Mouse (Mus musculus) brown adipose tissue, adult 24 weeks (tissue): ENCODE data around the gene Itch. TPM values are rescaled to one million over a fixed set of nuclear protein-coding genes. Genes with fewer than 3 reads are reported as not detected.
A peak's percentile ranks its signal among the peaks of the same experiment; 100 is the strongest.

Experiments used
- H3K27ac ChIP-seq: fragments of 200-500 bp; replicated peaks from 2 replicates; pipeline ENCODE4 v1.5.1; 2012; ENCODE audit warnings: low read depth, mild to moderate bottlenecking, low read length
- H3K4me1 ChIP-seq: fragments of 200-500 bp; 2 replicates; pipeline ENCODE4 v1.6.1; 2012; ENCODE audit warnings: low read length, mixed read lengths; ENCODE audit not compliant: control insufficient read depth, insufficient read depth, insufficient read length
- H3K4me3 ChIP-seq: fragments of 200-500 bp; 2 replicates; pipeline ENCODE4 v1.5.1; 2012; ENCODE audit warnings: low read depth, mild to moderate bottlenecking, low read length, moderate library complexity; ENCODE audit not compliant: insufficient read depth
- polyA plus RNA-seq: library from polyadenylated mRNA; stranded (reverse); fragments of >200 nt; gene quantifications from 2 replicates; pipeline ENCODE4 v1.2.4, GENCODE M21; 2012; ENCODE audit not compliant: missing spikeins, insufficient read depth, insufficient read length

Gene Itch
- polyA plus RNA-seq, 1 experiment, result 18.6 TPM

- peak overlapping the region; percentile 75 for H3K27ac ChIP-seq
- peaks cover 16% of the 10 kb centered on the region for H3K4me1 ChIP-seq
- no peak overlapping the region for H3K4me3 ChIP-seq
These were observed 109.1 kb downstream of the Itch start for GRCm38 (mm10) chr2:155242296-155242855.

- peaks cover 5% of the 10 kb centered on the region for H3K4me1 ChIP-seq
- no peak overlapping the region for H3K27ac ChIP-seq
- H3K4me3 ChIP-seq, result no peak overlapping the region
These were observed 112.9 kb downstream of the Itch start for GRCm38 (mm10) chr2:155246231-155246630.

- Histone ChIP-seq H3K4me1 (no peaks in the 10 kb centered on the region), H3K27ac (no peak overlapping the region), H3K4me3 (no peak overlapping the region)
These were observed 114.9 kb downstream of the Itch start for GRCm38 (mm10) chr2:155248206-155248605.

- Histone ChIP-seq H3K4me3 (no peak overlapping the region), H3K27ac (no peak overlapping the region)
These were observed 115.4 kb downstream of the Itch start for GRCm38 (mm10) chr2:155248718-155249117.

DNA sequence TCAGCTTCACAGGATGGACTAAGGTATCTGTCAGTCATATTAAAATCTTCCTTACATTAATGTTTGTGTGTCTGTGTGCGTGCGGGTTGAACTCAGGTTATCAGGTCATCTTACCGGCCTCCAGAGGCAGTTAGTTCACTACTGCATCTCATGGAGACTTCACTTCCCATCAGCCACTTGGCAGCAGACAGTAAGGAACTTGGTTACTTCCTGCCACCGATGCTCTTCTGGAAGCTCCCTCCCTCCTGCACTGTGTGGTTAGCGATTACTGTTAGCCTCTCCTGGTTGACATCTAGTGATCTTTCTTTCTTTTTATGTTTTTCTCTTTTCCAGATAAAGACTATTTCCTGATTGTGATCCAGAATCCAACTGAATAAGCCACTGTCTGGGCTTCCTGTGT is 116.3 kb downstream of the Itch start:
- no peak overlapping the region for H3K27ac ChIP-seq
- H3K4me1 ChIP-seq, result no peaks in the 10 kb centered on the region
- no peak overlapping the region for H3K4me3 ChIP-seq

More at GRCm38 (mm10) chr2:155248718-155249117, 115.4 kb downstream of the Itch start:
- no peaks in the 10 kb centered on the region for H3K4me1 ChIP-seq

DNA sequence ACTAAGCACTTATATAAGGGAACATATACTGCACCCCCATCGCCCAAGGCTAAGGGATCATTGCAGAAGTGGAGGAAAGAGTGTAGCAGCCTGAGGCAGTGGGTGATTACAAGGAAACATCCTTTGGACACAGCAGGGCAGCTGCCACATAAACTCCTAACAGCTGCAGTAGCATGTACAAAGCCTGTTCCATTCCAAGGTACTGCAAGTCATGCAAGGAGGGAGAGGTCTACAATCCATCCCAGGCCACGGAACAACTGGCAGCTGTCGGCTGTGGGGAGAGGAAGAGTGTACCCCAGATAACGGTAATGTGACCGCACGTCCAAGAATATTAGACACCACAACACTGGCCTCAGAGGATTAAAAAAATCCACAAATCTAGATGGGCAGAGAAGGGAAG is 132.2 kb downstream of the Itch start:
- no peak overlapping the region for H3K27ac ChIP-seq
- H3K4me3 ChIP-seq, result no peak overlapping the region
- no peaks in the 10 kb centered on the region for H3K4me1 ChIP-seq

- H3K27ac ChIP-seq, result no peak overlapping the region
- H3K4me3 ChIP-seq, result no peak overlapping the region
- no peaks in the 10 kb centered on the region for H3K4me1 ChIP-seq
These were observed 133.6 kb downstream of the Itch start for GRCm38 (mm10) chr2:155266896-155267295.

GRCm38 (mm10) chr2:155271957-155272356 is 138.6 kb downstream of the Itch start:
- no peak overlapping the region for H3K4me3 ChIP-seq
- H3K4me1 ChIP-seq, result no peaks in the 10 kb centered on the region
- no peak overlapping the region for H3K27ac ChIP-seq

- Histone ChIP-seq H3K27ac (no peak overlapping the region), H3K4me3 (no peak overlapping the region), H3K4me1 (no peaks in the 10 kb centered on the region)
These were observed 139.3 kb downstream of the Itch start for GRCm38 (mm10) chr2:155272396-155273170.

GRCm38 (mm10) chr2:155273603-155274002 is 140.3 kb downstream of the Itch start:
- H3K4me1 ChIP-seq, result no peaks in the 10 kb centered on the region; the same call in 1 of the 2 replicates
- H3K4me3 ChIP-seq, result no peak overlapping the region
- no peak overlapping the region for H3K27ac ChIP-seq

GRCm38 (mm10) chr2:155276195-155276594 is 142.9 kb downstream of the Itch start, which contains the start of gene Map1lc3a:
Gene Map1lc3a (plus strand): TSS chr2:155276297.
- Histone ChIP-seq H3K4me1 (no peaks in the 10 kb centered on the region; the same call in 1 of the 2 replicates), H3K27ac (peak within 1 kb of the TSS; percentile 70), H3K4me3 (peak within 1 kb of the TSS; percentile 73)

Other genes with a start within 250 kb of the Itch start
- 65.4 and 71.7 TPM in 2 replicates for gene Eif2s2, start 240.6 kb upstream of the Itch start, polyA plus RNA-seq
- not detected in 2 replicates for gene Gm14226, start 115.2 kb upstream of the Itch start, polyA plus RNA-seq
- gene Ahcy, start 59.0 kb upstream of the Itch start, polyA plus RNA-seq, result 9.7 and 13.2 TPM in 2 replicates
- 372 and 376 TPM in 2 replicates for gene Dynlrb1, start 103.0 kb downstream of the Itch start, polyA plus RNA-seq
- gene Map1lc3a, start 142.8 kb downstream of the Itch start, polyA plus RNA-seq, result 428 and 471 TPM in 2 replicates
- 19.0 and 20.3 TPM in 2 replicates for gene Pigu, start 223.9 kb downstream of the Itch start, polyA plus RNA-seq
- 229 and 288 TPM in 2 replicates for gene Trp53inp2, start 247.6 kb downstream of the Itch start, polyA plus RNA-seq